Mouse (Mus musculus): ENCODE measurements around the gene Dock3.
A peak's percentile ranks its signal among the peaks of the same experiment; 100 is the strongest.
"Not testable (repeated sequence)": the region's sequence is repeated elsewhere in the genome, so short reads cannot be mapped to it uniquely, and the experiment has no call there.

Dock3 gene

DNA sequence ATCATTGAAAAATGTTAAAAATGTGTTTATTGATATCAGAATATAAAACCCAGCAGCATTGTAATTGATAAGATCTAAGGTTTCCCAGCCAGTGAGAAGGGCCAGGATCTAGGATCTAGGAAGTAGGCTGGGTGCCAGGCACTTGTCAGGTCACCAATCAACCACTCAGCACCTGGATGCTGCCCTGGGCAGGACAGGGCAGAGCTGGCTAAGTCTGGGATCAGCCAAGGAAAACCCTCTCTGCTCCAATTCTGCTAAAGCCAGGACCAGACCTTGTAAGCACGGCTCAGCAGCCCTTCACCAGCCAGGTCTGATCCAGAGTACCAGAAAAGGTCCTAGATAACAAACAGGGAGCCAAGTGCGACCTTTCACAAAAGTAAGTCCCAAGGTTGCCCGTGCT lies 23.2 kb upstream of the Dock3 start:
- DNase-seq: peak; percentile 55

DNA sequence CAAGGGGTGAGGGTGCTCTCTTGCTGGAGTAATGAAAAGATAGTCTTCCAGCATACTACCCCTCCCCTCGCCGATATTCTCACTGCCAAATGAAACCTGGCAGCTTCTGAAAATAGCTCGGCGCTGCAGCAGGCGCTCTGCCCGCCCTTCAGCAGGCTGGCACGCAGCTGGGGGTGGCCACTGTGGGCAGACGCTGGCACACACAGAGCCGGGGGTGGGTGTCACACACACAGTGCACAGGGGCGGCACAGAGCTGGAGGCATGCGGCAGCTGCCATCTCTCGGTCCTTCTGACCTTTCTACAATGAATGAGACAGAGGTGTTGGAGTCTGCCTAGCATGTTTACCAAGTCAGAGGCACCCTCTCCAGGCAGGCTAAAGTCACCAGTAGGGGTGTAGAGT lies 22.8 kb upstream of the Dock3 start:
- peak; percentile 47 for DNase-seq

DNA sequence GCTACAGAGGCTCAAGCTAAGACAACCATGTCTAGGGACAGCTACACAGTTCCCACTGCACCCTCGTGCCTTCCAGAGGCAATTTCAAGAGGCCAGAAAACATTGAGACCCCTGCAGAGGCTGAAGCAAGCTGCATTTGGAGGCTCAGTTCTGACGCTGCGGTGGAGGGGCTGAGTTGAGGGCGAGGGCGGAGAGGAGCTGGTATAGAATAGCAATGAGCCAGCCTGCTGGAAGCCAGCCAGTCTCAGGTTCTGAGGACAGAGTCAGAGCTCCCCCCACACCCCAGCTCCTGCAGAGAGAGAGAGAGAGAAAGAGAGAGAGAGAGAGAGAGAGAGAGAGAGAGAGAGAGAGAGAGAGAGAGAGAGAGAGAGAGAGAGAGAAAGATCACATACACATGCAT lies 20.5 kb upstream of the Dock3 start:
- peak; percentile 33 for DNase-seq

DNA sequence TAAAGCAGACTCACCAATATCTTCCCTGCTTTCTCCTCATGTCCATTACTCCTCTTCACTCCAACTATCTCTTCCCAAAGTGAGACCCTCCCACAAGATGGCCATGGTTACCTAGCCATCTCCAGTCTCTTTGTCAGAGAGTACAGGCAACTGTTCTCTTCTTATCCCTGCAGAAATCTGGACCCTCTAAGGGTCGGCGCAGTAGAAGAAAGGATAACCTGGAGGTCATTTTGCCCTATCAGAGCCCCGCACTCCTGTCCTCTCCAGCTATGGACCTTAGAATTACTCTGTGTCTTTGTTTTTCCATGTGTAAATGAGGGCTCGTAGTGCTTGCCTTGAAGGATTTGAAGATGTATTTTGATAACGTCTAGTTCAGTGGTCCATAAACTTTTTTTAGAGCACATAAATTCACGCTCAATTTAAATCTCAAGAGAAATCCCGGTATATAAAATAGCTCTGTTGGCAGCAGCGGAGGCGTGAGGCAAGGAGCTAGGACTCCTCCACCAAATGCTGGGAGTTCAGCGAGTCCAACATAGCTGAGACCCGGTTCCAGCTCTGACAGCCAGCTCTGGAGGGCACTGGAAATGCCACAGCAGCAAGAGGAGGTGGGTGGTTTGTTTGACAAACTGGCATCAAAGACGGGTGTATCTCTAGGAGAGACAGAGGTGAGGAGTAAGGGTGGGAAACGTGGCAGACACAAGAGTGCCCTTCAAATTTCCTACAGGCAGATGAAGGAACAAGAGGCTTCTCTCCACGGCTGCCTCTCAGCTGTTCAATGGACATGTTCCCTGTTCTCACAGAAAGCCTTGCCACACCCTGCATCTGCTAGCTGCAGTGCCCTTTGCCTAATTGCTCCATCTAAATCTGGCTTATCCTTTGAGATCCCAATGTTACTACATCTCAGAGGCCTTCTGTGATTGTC lies 19.0 kb upstream of the Dock3 start:
- DNase-seq: no peak

DNA sequence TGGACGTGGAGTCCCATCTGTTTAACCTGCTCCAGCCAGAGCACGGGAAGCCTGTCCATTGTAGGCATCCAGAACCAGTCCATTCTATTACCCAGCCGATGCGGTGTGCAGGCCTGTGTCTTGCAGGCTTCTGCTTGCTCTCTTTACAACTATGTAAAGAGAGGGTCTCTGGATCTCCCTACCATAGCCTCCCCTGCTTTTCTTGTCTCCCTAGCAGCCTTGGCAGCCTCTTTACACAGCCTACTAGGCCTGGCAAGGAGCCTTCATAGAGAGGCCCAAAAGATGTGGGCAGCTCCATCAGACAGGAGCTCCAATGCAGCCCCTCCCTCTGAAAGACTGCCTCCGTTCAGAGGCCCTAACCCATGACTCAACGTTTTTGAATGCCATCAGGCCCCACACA lies 17.4 kb upstream of the Dock3 start:
- DNase-seq: no peak

DNA sequence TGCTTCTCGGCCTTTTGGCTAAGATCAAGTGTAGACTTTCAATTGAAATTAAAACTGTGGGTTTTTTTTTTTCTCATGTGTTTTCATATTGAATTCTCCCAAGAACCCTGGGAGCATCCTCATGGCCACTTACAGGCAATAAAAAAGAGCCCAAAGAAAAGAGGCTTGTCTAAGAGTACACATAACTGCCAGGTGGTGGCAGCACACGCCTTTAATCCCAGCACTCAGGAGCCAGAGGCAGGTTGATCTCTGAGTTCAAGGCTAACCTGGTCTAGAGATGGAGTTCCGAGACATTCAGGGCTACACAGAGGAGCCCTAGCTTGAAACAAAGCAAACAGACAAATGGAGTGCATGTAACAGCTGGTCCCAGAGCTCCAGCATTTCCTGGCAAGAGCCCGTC lies 14.5 kb upstream of the Dock3 start:
- DNase-seq: peak; percentile 20

DNA sequence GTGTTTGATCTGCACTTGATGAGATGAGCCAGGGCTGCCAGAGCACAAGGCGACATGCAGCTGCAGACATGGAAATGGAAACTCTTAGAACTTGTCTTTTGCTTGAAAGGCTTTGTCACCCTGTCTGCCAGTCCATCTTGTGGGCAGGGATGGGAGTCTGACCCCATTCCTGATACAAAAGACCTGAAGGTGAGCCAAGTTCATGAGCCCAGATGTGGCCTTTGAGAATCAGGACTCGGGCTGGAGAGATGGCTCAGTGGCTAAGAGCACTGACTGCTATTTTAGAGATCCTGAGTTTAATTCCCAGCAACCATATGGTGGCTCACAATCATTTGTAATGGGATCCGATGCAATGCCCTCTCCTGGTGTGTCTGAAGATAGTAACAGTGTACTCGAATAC lies 13.6 kb upstream of the Dock3 start:
- no peak for DNase-seq

DNA sequence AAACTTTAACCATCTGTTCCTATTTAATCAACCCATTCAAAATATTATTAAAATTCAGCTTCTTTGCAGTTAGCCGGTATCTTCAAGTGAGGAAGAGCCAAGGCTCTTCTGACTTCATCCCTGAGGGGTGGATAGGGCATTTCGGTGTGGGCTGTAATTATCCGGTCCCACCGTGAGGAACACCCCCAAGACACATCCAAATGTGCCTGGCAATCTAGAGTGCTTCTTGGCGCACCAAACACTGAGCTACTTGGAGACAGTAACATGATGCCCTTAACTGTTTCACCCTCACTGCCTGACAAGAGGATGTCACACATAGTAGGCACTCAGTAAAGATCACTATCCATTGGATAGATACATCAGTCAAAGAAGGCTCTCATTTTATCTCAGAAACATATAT lies 4.4 kb upstream of the Dock3 start:
- DNase-seq: no peak

DNA sequence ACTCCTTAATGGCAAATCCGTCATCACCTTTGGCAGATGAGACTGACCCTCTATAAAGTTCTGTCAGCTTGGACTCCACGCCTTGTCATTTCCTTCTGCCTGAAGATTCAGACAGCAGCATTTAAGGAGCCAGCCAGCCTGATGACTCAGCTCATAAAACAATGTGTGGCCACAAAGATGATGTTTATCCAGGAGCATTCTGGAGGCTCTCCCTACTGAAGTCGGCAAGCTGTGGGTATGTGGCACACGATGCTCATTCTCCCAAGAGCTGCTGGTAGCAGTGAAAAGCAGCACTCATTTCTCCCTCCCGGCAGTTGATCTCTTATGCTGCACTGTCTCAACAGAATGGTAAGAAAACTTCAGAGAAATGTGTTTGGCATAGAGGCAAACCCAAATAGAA lies 3.6 kb upstream of the Dock3 start:
- DNase-seq: no peak

DNA sequence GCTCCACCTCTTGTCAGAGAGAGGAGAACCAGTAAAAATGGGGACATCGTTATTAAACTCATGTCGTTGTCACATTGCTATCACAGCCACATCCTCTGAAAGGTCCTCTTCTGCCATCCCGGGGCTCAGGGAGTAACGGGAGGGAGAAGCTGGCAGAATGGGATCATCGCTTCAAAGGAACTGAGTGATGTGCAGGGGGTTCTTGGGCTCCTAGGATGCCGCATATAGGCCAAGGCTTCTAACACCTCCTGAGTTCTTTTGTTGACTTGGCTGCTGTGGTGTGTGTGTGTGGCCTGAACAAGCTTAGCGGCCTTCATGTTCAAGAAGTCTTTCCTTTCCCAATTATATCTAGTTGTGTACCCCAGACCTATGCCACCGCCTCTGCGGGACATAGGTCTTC lies 431 bp upstream of the Dock3 start:
- no peak for DNase-seq

DNA sequence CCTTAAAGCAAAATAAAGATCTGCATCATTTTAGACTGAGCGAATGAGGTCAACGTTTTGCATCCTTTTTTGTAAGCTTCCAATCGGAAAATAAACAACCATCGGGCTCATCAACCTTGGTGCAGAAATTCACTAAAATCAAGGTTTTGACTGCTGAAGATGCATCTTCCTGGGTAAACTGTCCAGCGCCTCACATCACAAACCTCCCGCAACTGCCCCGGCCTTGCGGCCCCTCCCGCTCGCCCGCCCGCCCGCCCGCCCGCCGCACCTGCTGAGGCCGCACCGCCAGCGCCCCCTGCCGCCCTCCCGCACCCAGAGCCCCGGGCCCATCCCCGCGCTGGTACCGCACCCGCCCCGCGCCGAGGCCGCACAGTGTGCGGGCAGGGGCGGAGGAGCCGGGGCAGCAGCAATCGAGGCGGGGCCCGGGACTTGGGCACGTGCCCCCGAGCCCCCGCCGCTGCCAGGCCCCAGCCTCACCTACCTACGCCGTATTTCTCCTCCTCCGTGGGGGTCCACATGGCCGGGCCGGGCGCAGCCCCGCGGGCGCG lies 644 bp downstream of the Dock3 start:
- DNase-seq: peak; percentile 19

DNA sequence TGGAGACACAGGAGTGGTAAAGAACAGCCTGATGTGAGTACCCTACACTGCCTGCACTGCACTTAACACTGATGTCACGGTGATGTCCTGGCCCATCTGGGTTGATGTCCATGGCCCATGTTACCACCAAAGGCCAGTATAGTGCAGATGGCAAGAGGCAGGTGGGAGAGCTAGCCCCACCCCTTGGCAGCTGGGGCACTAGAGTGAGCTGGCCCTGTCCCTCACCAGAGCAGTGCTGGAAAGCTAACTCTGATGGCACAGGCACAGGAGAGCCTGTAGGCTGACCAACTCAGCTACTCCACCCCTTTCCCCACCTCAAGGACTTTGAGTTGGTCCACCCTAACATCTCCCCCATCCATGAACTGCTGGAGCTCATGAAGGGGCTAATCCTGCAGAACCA lies 7.1 kb downstream of the Dock3 start:
- no peak for DNase-seq

DNA sequence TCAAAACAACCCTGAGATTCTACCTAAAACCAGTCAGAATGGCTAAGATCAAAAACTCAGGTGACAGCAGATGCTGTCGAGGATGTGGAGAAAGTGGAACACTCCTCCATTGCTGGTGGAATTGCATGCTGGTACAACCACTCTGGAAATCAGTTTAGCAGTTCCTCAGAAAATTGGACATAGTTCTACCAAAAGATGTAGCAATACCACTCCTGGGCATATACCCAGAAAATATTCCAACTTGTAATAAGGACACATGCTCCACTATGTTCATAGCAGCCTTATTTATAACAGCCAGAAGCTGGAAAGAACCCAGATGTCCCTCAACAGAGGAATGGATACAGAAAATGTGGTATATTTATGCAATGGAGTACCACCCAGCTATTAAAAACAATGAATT lies 56.9 kb downstream of the Dock3 start:
- DNase-seq: not testable (repeated sequence)

DNA sequence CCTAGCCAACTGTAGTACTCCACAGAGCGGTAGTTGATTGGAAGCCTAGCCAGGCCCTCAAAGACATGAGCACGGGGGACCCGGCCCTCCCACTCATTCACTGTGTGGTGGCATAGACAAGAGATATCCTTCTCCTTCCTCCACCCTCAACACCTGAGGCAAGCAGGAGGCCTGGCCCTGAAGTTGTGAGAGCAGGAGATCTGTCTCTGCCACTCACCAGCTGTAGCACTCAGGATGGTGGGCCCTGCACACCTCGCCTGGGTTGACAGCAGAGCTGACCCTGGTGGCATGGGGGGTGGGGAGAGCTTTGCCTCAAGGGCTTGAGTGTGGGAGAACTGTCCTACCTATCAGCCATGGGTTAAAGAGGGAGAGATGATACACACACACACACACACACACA lies 65.9 kb downstream of the Dock3 start:
- no peak for DNase-seq

DNA sequence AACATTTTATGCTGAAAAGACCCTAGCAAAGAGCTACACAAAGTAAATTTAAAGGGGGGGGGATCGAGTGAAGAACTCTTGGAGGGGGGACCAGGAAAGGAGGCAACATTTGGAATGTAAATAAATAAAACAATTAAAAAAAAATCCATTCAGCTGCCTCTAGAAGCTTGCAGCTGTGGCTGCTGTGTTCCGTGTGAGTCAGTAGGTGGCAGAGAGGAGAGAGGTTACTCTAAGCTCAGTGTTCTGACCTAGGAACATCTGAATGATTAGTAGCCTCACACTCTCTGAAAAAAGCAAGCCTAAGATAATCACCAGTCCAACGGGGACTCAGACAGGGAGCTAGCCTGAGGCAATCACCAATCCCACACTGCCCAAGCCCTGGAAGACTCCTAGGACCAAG lies 66.9 kb downstream of the Dock3 start:
- no peak for DNase-seq

DNA sequence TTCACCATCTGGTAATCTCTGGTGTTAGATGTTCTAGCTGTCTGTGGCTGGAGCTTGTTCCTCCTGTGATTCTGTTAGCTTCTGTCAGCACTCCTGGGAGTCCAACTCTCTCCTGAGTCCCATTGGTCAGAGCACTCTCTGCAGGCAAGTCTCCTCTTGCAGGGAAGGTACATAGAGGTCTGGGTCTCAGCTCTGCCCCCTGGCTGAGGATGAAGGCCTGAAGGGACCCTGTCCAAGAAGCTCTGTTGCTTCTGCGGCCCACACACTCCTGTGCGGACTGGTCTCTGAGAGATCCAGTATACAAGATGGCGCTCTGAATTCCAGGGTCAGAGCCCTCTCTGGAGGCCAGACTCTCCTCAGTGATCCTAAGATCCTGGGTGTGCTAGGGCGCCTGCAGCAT lies 75.3 kb downstream of the Dock3 start:
- DNase-seq: not testable (repeated sequence)

DNA sequence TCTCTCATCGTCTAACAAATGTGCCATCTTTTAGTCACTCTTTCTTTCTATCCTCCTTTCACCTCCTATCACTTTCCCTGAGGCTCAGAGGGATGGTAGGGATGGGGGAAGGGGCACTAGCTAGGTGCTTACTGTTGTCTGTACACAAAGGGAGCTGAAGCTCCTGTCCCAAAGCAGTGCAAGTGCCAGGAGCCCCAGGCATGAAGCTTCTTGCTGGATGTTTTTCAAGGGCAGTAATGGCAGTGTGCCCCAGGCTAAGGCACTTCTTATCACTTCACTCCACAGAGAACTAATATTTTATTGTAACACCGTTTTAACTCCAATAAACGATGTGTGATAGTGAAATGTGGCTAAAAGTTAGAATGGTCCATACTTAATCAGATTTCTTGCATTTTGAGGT lies 118.9 kb downstream of the Dock3 start:
- no peak for DNase-seq

DNA sequence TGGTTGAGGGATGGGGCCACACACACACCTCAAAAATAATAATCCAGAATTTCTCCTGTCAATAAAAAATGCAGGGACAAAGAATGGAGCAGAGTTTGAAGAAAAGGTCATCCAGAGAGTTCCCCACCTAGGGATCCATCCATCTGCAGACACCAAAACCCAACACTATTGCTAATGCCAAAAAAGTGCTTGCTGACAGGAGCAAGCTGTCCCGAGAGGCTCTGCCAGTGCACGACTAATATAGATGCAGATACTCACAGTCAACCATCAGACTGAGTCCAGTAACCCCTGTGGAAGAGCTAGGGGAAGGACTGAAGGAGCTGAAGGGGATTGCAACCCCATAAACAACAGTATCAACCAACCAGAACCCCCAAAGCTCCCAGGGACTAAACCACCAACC lies 119.7 kb downstream of the Dock3 start:
- no peak for DNase-seq

DNA sequence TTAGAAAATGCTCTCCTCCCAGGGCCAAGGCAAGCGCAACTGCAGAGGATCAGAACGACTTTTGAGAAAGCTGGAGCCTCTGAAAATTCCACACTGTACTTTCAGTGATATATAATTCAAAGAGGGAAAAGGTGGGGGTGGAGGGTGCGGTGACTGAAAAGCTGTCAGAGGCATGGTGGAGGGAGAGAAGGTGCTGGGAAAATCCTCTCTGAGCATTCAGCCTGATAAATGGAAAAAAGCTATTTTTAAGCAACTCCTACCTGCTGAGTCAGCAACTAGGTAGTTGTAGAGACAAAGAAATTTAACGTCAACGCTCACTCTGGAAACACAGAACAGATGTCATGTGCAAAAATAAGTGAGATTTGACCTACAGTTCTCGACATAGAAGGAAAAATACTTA lies 132.2 kb downstream of the Dock3 start:
- no peak for DNase-seq

DNA sequence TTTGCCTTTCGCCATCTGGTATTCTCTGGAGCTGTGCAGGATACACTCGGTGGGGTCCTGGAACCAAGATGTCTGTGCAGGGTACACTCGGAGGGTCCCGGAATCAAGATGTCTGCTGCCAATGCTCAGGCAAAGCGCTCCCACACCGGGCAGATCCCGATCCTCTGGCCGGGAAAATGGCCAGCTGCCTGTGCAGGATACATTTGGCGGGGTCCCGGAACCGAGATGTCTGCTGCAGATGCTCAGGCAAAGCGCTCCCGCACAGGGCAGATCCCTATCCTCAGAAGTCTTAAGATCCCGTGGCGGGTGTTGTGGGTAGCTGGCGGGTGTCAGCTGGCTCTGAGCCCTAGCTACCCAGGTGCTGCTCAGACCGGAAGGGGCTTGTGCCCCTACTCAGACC lies 142.3 kb downstream of the Dock3 start:
- DNase-seq: not testable (repeated sequence)

DNA sequence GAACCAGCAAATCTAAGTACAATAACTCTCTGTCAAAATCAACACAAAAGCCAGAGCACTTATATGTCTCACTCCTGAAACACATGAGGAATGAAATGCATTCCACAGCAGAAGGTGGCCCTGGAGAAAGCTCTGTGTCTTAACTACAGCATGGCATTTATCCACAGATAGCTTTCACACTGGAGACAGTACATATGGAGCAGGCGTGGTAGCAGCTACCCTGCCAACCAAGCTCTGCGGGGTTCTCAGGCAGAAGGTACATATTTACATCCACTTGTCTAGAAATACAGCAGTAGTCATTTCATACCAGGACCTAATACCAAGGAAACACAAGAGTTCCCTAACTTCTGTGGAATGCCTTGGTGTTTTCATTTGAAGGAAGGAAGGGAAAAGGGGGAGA lies 144.2 kb downstream of the Dock3 start:
- no peak for DNase-seq

DNA sequence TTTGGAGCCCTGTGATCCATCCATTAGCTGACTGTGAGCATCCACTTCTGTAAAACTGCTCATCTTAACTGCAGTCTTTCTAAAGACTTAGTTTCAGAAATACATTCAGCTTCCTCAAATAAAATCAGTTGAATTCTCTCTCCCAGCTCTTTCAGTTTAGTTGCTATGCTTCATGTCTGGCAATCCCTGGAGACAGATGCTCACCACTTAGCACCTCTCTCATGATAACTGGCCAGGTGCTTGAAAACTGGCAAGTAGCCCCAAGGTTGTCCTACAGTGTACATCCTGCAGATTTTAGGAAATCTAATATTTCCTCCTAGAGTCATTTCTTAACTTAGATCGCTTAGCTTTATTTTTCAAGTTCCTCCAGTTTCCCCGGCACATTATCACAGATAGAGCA lies 193.8 kb downstream of the Dock3 start:
- no peak for DNase-seq

DNA sequence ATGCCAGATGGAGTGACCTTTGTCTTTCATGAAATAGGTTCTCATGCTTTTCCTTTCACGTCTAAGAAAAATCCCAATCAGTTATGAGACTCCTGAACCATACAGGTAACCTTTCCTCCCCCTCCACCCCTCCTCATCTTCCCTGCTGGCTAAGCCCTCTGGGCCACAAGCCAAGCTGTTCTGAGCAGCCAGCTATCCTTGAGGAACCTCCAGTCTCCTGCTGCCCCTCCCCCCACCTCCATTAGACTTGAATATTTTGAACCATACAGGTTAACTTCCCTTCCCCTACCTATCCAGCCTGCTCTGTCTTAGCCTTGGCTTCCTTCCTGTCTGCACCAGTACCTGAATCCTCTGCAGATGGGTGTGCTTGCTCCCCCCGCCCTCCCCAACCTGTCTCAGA lies 204.1 kb downstream of the Dock3 start:
- no peak for DNase-seq

DNA sequence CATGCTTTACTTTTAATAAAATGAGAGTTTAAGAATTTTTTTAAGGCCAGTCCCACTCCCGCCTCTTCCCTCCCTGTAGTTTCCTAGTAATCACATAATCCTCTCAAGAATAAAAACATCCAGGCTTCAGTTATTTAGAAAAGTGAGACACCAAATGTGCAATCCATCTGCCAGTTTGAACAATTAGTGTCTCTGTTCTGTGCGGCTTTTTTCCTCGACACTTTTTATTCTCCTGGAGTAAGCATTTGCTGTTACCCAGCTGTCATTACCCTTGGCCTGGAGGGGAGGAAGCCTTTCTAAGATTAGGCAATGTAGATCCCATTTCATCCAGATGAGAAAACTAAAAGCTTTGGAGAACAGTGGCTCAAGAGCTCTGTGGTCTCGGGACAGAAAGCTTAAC lies 221.9 kb downstream of the Dock3 start:
- DNase-seq: no peak

DNA sequence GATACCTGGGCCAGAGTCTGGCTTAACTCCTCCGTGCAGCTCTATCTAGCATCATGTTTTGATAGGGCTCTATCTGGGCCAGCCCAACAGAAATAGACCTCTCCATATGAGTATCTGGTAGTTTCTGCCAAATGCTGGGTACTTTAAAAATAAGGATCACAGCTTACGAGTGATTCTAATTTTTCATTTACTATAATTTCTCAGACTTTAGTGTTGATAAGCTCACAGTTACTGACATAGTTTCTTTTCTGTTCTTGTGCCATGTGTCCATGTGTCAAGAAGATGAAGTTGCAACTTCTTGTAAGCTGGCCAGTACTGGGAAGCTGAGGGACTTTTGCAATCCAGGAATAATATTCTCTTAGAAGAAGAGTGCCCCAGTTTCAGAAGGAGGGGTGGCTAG lies 228.5 kb downstream of the Dock3 start:
- no peak for DNase-seq
